Mouse (Mus musculus): ENCODE data around the gene Aox4.

Aox4 gene

GRCm38 (mm10) chr1:58240347-58240746, 30.1 kb downstream of the Aox4 start:
- in situ Hi-C loops (cut with MboI; ENCODE audit: low sequenced_read_pairs), result no loop called here

- in situ Hi-C loops (cut with MboI; ENCODE audit: low sequenced_read_pairs), result no loop called here
Observed at GRCm38 (mm10) chr1:58244487-58244886, 34.3 kb downstream of the Aox4 start.

GRCm38 (mm10) chr1:58248518-58248917, 38.3 kb downstream of the Aox4 start:
- in situ Hi-C loops (cut with MboI; ENCODE audit: low sequenced_read_pairs), result no loop called here

GRCm38 (mm10) chr1:58253466-58253865, 43.3 kb downstream of the Aox4 start:
- in situ Hi-C loops (cut with MboI; ENCODE audit: low sequenced_read_pairs), result no loop called here

GRCm38 (mm10) chr1:58257195-58257991, 47.2 kb downstream of the Aox4 start:
- in situ Hi-C loops (cut with MboI; ENCODE audit: low sequenced_read_pairs), result no loop called here

GRCm38 (mm10) chr1:58260311-58260710, 50.1 kb downstream of the Aox4 start:
- in situ Hi-C loops (cut with MboI; ENCODE audit: low sequenced_read_pairs), result no loop called here

GRCm38 (mm10) chr1:58268231-58268630, 58.0 kb downstream of the Aox4 start:
- in situ Hi-C loops (cut with MboI; ENCODE audit: low sequenced_read_pairs), result no loop called here

- in situ Hi-C loops (cut with MboI; ENCODE audit: low sequenced_read_pairs), result loop anchor here (5.0 kb wide), 1 partner anchor 114 kb away; no protein-coding TSS in a partner anchor
Observed at GRCm38 (mm10) chr1:58270807-58271569, 60.8 kb downstream of the Aox4 start.

GRCm38 (mm10) chr1:58275879-58276278, 65.7 kb downstream of the Aox4 start:
- in situ Hi-C loops (cut with MboI; ENCODE audit: low sequenced_read_pairs), result loop anchor here (25.0 kb wide), 1 partner anchor 864 kb away; the partner anchor contains the start of genes Maip1 and Tyw5

- in situ Hi-C loops (cut with MboI; ENCODE audit: low sequenced_read_pairs), result loop anchor here (25.0 kb wide), 1 partner anchor 866 kb away; the partner anchor contains the start of genes Maip1 and Tyw5
Observed at GRCm38 (mm10) chr1:58278026-58278425, 67.8 kb downstream of the Aox4 start, which contains the start of gene Aox2. Aox2 (plus strand) TSS chr1:58278326.

GRCm38 (mm10) chr1:58278513-58278912, 68.3 kb downstream of the Aox4 start:
- in situ Hi-C loops (cut with MboI; ENCODE audit: low sequenced_read_pairs), result loop anchor here (25.0 kb wide), 1 partner anchor 866 kb away; the partner anchor contains the start of genes Maip1 and Tyw5

- in situ Hi-C loops (cut with MboI; ENCODE audit: low sequenced_read_pairs), result loop anchor here (25.0 kb wide), 1 partner anchor 868 kb away; the partner anchor contains the start of genes Maip1 and Tyw5
Observed at GRCm38 (mm10) chr1:58280381-58280780, 70.2 kb downstream of the Aox4 start.

GRCm38 (mm10) chr1:58280939-58281624, 70.9 kb downstream of the Aox4 start:
- in situ Hi-C loops (cut with MboI; ENCODE audit: low sequenced_read_pairs), result loop anchor here (25.0 kb wide), 1 partner anchor 869 kb away; the partner anchor contains the start of genes Maip1 and Tyw5

GRCm38 (mm10) chr1:58281625-58281988, 71.4 kb downstream of the Aox4 start:
- in situ Hi-C loops (cut with MboI; ENCODE audit: low sequenced_read_pairs), result loop anchor here (25.0 kb wide), 1 partner anchor 869 kb away; the partner anchor contains the start of genes Maip1 and Tyw5

- in situ Hi-C loops (cut with MboI; ENCODE audit: low sequenced_read_pairs), result loop anchor here (25.0 kb wide), 1 partner anchor 872 kb away; the partner anchor contains the start of genes Maip1 and Tyw5
Observed at GRCm38 (mm10) chr1:58284505-58284904, 74.3 kb downstream of the Aox4 start.

GRCm38 (mm10) chr1:58288091-58288490, 77.9 kb downstream of the Aox4 start:
- in situ Hi-C loops (cut with MboI; ENCODE audit: low sequenced_read_pairs), result loop anchor here (25.0 kb wide), 1 partner anchor 876 kb away; the partner anchor contains the start of genes Maip1 and Tyw5

GRCm38 (mm10) chr1:58289863-58290469, 79.8 kb downstream of the Aox4 start:
- in situ Hi-C loops (cut with MboI; ENCODE audit: low sequenced_read_pairs), result loop anchor here (25.0 kb wide), 1 partner anchor 878 kb away; the partner anchor contains the start of genes Maip1 and Tyw5

- in situ Hi-C loops (cut with MboI; ENCODE audit: low sequenced_read_pairs), result loop anchor here (25.0 kb wide), 1 partner anchor 879 kb away; the partner anchor contains the start of genes Maip1 and Tyw5
Observed at GRCm38 (mm10) chr1:58291394-58292300, 81.5 kb downstream of the Aox4 start.

- in situ Hi-C loops (cut with MboI; ENCODE audit: low sequenced_read_pairs), result loop anchor here (25.0 kb wide), 1 partner anchor 882 kb away; the partner anchor contains the start of genes Maip1 and Tyw5
Observed at GRCm38 (mm10) chr1:58294730-58295129, 84.5 kb downstream of the Aox4 start.
